26 mouse cellular contexts compared by ENCODE assay signal in genomic region chr9:107273184-107273583, GRCm38 (mm10). TPM values are rescaled to one million over a fixed set of nuclear protein-coding genes. Genes with fewer than 3 reads are reported as not detected.
DNase-seq lines count a peak whose midpoint lies in the region; ATAC-seq lines count a peak whose summit lies in the region.
"Had no signal": no experiment of that assay in that cellular context is flagged by ENCODE, and none has a peak within 500 bp of the region (broad histone marks: within the 10 kb centered on the region; RNA-seq: fewer than 3 reads in every experiment).

No protein-coding gene starts in this region.

- peaks cover 7% of the 10 kb centered on the region for H3K4me1 ChIP-seq in hindbrain, embryonic 10.5 days (replicated peaks)
- H3K4me1 ChIP-seq: limb, embryonic 13.5 days; neural tube, embryonic 12.5 days; stomach, embryonic 15.5 days had no signal

- H3K36me3 ChIP-seq in hindbrain, embryonic 10.5 days, result no peaks in the 10 kb centered on the region
- H3K36me3 ChIP-seq: kidney, embryonic 15.5 days; limb, embryonic 13.5 days; midbrain, embryonic 10.5 days; neural tube, embryonic 12.5 days; stomach, embryonic 15.5 days had no signal

- no peak overlapping the region for H3K4me3 ChIP-seq in hindbrain, embryonic 10.5 days
- H3K4me3 ChIP-seq: erythroblast, embryonic 14.5 days; gastrocnemius, adult 2 months; kidney, embryonic 15.5 days; layer of hippocampus, adult 2 months; left cerebral cortex, adult 2 months; limb, embryonic 13.5 days; midbrain, embryonic 10.5 days; neural tube, embryonic 12.5 days; stomach, embryonic 15.5 days had no signal

- no peaks in the 10 kb centered on the region for H3K27me3 ChIP-seq in hindbrain, embryonic 10.5 days (ENCODE audit: insufficient read depth, poor library complexity, severe bottlenecking)
- H3K27me3 ChIP-seq: limb, embryonic 13.5 days; neural tube, embryonic 12.5 days; stomach, embryonic 15.5 days had no signal

- H3K9me3 ChIP-seq in hindbrain, embryonic 10.5 days, result no peaks in the 10 kb centered on the region
- H3K9me3 ChIP-seq: kidney, embryonic 15.5 days; limb, embryonic 13.5 days; midbrain, embryonic 10.5 days; neural tube, embryonic 12.5 days; stomach, embryonic 15.5 days had no signal

- 72% methylated on average over 10 of the region's 10 CpGs for WGBS in hindbrain, embryonic 10.5 days

- peak; percentile 32 for ATAC-seq in activated CD4-positive, CD25-positive, alpha-beta regulatory T cell, adult 4 months
- peak; percentile 38 for ATAC-seq in inflammation-experienced regulatory T-cells, adult 6 months
- ATAC-seq in neutrophil, adult 5-6 weeks (ENCODE audit: extremely low read depth, insufficient number of reproducible peaks, low FRiP score, poor library complexity, severe bottlenecking), result peak; percentile 47; the same call in 1 of the 2 replicates
- ATAC-seq: forebrain, embryonic 16.5 days; midbrain, embryonic 16.5 days had no signal

- DNase-seq in 416B (ENCODE audit: low read depth), result peak; percentile 67
- DNase-seq in adrenal gland, postnatal 25 days, result no peak
- DNase-seq in hindbrain, embryonic 10.5 days (ENCODE audit: low spot score), result no peak
- DNase-seq in lung, postnatal 14 days, result no peak
- DNase-seq: adrenal gland, adult 8-10 months; cerebellum, adult 11 months; cerebellum, adult 9-10 months; gastrocnemius, adult 2 months; kidney, adult 18-20 months; kidney, postnatal 25 days; lung, postnatal 4 days; thymus, postnatal 14 days had no signal

- no peak overlapping the region for H3K27ac ChIP-seq in hindbrain, embryonic 10.5 days
- H3K27ac ChIP-seq: hindbrain, embryonic 14.5 days; kidney, embryonic 15.5 days; layer of hippocampus, adult 2 months; left cerebral cortex, adult 2 months; limb, embryonic 13.5 days; midbrain, embryonic 10.5 days; neural tube, embryonic 12.5 days; stomach, embryonic 15.5 days had no signal

RNA-seq across cellular contexts. Expression of gene Mapkapk3, which starts 16.5 kb away (rescaled TPM):
- polyA plus RNA-seq in activated CD4-positive, CD25-positive, alpha-beta regulatory T cell, adult 4 months (2017; shearing (Covaris generic)), result 10 to 100 TPM; 57.5 to 62.0 TPM
- polyA plus RNA-seq in inflammation-experienced regulatory T-cells, adult 6 months (2017; shearing (Covaris generic)), result 10 to 100 TPM; 53.9 to 59.6 (median 59.2) TPM
- 41.0 and 43.6 TPM in 2 replicates for total RNA-seq in neutrophil, adult 5-6 weeks (2017)
- total RNA-seq in adrenal gland, postnatal 25 days (2021), result 56.8 and 57.8 TPM in 2 replicates
- polyA plus RNA-seq in hindbrain, embryonic 10.5 days (2016; fragmentation: Nextera tagmentation; extraction: Ambion mirVana), result 4.9 and 5.1 TPM in 2 replicates

RNA-seq across cellular contexts. Expression of gene Cish, which starts 22.6 kb away (rescaled TPM):
- polyA plus RNA-seq in activated CD4-positive, CD25-positive, alpha-beta regulatory T cell, adult 4 months (2017; shearing (Covaris generic)), result 100 to 1,000 TPM; 116 to 135 TPM
- polyA plus RNA-seq in inflammation-experienced regulatory T-cells, adult 6 months (2017; shearing (Covaris generic)), result 100 to 1,000 TPM in 2 of 3 experiments, 10 to 100 TPM in 1; 85.4 to 124 (median 100) TPM
- 0.58 and 0.61 TPM in 2 replicates for total RNA-seq in neutrophil, adult 5-6 weeks (2017)
- total RNA-seq in adrenal gland, postnatal 25 days (2021), result 8.1 and 14.9 TPM in 2 replicates
- 8.8 and 9.7 TPM in 2 replicates for polyA plus RNA-seq in hindbrain, embryonic 10.5 days (2016; fragmentation: Nextera tagmentation; extraction: Ambion mirVana)

RNA-seq across cellular contexts. Expression of gene Dock3, which starts 41.5 kb away (rescaled TPM):
- polyA plus RNA-seq in activated CD4-positive, CD25-positive, alpha-beta regulatory T cell, adult 4 months (2017; shearing (Covaris generic)), result under 1 TPM in 1 of 2 experiments, not detected in 1; 0.24 TPM
- not detected for polyA plus RNA-seq in inflammation-experienced regulatory T-cells, adult 6 months (2017; shearing (Covaris generic))
- total RNA-seq in neutrophil, adult 5-6 weeks (2017), result not detected in 2 replicates
- 4.9 and 5.4 TPM in 2 replicates for total RNA-seq in adrenal gland, postnatal 25 days (2021)
- 4.8 and 5.1 TPM in 2 replicates for polyA plus RNA-seq in hindbrain, embryonic 10.5 days (2016; fragmentation: Nextera tagmentation; extraction: Ambion mirVana)
- total RNA-seq: gastrocnemius, adult 2 months had no signal
- polyA plus RNA-seq: erythroblast, embryonic 14.5 days had no signal
